Mouse (Mus musculus): ENCODE results near the gene Swap70. TPM values are rescaled to one million over a fixed set of nuclear protein-coding genes. Genes with fewer than 3 reads are reported as not detected.

Swap70 gene
- total and polyA plus RNA-seq, 3 experiments = 296 to 398 (median 370) TPM

DNA sequence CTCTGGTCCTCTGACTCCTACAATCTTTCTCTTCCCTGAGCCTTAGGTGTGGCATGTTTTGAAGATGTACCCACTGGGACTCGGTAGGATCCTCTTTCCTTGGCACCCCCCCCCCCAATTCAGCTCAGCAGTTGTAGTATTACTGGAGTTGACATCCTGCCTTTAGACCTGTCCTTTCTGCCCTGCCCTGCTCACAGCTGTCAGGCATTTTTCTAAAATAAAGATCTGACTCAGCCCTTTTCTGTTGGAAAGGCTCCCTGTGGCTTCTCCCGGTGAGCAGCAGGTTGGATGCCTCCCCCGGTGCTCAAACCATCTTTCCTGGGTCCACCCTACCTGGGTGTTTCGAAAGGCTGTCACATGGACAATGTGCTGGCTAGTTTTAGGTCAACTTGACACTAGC, 68.1 kb downstream of the Swap70 start:
- Histone ChIP-seq H3K27ac (ENCODE audit: insufficient read depth, low read depth) (no peak overlapping the region), H3K4me2 (ENCODE audit: insufficient read depth, low read depth, poor library complexity, severe bottlenecking) (no peak overlapping the region), H3K4me1 (ENCODE audit: control insufficient read depth in 1 of 2, insufficient read depth in 2 of 2) (peaks cover 37 to 54% of the 10 kb centered on the region in 2 experiments), H3K36me3 (replicated peaks in 1 of 2; ENCODE audit: control insufficient read depth in 1 of 2, insufficient read depth in 1 of 2, low read length in 1 of 2) (peaks cover 6 to 14% of the 10 kb centered on the region in 2 experiments), H3K79me2 (replicated peaks; ENCODE audit: control insufficient read depth, extremely low read depth, insufficient read depth, poor library complexity, severe bottlenecking) (no peaks in the 10 kb centered on the region), H3K4me3 (replicated peaks in 1 of 3; ENCODE audit: low read depth in 2 of 3, low read length in 2 of 3, poor library complexity in 1 of 3) (no peak overlapping the region), H3K9me3 (replicated peaks; ENCODE audit: low read length) (peaks cover 15% of the 10 kb centered on the region), H3K9ac (ENCODE audit: insufficient read depth, low read depth) (no peak overlapping the region), H3K27me3 (replicated peaks) (no peaks in the 10 kb centered on the region)
- TF ChIP-seq HCFC1 (IDR thresholded peaks at IDR 0.05; ENCODE audit: low read depth, low read length) = no peak
- no peak for TF ChIP-seq ETS1 (conservative IDR thresholded peaks at IDR 0.05; ENCODE audit: low read depth, low read length)
- in situ Hi-C loops (cut with MboI; ENCODE audit: low pct_ligation_motif_present, low pct_unique_long_range_greater_than_20kb, low sequenced_read_pairs) = loop anchor here (5.0 to 25.0 kb wide), 2 partner anchors 148 to 338 kb away; partner anchors contain the start of gene Adm
- no peak for DNase-seq (ENCODE audit: extremely low read depth)
- dilution Hi-C loops (cut with MboI; ENCODE audit: extremely low pct_ligation_motif_present, extremely low pct_unique_long_range_greater_than_20kb, low sequenced_read_pairs) = no loop called here

DNA sequence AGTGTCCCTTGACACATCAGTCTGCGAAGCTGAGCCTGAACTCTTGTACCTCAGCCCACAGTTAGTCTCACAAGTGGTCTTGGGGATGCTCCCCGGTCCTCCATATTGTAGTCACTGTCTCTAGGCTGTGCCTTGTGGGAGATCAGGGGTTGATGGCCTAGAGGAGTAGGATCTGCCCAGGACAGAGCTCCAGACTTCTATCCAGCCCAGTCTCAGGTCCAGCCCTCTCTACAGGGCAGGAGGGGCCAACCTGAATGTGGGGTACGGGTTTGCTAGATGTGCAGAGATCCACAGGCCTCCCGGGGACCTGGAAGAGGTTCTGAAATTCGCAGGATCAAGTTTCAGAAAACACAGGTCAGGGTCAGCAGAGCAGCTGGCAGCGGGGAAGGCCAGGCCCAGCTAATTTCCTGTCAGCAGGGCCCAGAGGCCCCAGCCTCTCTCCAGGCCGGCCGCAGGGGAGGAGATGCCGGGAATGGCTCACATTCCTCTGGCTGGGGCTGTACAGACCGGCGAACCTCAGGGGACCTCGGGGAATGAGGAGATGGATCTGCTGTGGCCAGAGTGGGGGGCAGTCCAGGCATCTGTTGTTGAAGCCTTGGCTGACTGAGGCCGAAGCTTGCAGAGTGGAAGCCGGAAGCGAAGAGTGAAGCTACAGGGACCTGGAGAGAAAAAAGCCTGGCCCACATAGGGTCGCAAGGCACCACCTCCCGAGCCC, 75.5 kb downstream of the Swap70 start:
- in situ Hi-C loops (cut with MboI; ENCODE audit: low pct_ligation_motif_present, low pct_unique_long_range_greater_than_20kb, low sequenced_read_pairs) (loop anchor here (25.0 kb wide), 1 partner anchor 140 kb away; no protein-coding TSS in a partner anchor), dilution Hi-C loops (cut with MboI; ENCODE audit: extremely low pct_ligation_motif_present, extremely low pct_unique_long_range_greater_than_20kb, low sequenced_read_pairs) (no loop called here)
- Histone ChIP-seq H3K36me3 (replicated peaks in 1 of 2; ENCODE audit: control insufficient read depth in 1 of 2, insufficient read depth in 1 of 2, low read length in 1 of 2) (no peaks in the 10 kb centered on the region), H3K9me3 (replicated peaks; ENCODE audit: low read length) (peaks cover 8% of the 10 kb centered on the region), H3K4me1 (ENCODE audit: control insufficient read depth in 1 of 2, insufficient read depth in 2 of 2) (peaks cover 4 to 22% of the 10 kb centered on the region in 2 experiments; a peak in 3 of 4 replicates), H3K4me3 (replicated peaks in 1 of 3; ENCODE audit: low read depth in 2 of 3, low read length in 2 of 3, poor library complexity in 1 of 3) (no peak overlapping the region), H3K4me2 (ENCODE audit: insufficient read depth, low read depth, poor library complexity, severe bottlenecking) (no peak overlapping the region), H3K9ac (ENCODE audit: insufficient read depth, low read depth) (no peak overlapping the region), H3K27me3 (replicated peaks) (no peaks in the 10 kb centered on the region), H3K79me2 (replicated peaks; ENCODE audit: control insufficient read depth, extremely low read depth, insufficient read depth, poor library complexity, severe bottlenecking) (no peaks in the 10 kb centered on the region), H3K27ac (ENCODE audit: insufficient read depth, low read depth) (no peak overlapping the region)
- no peak for DNase-seq (ENCODE audit: extremely low read depth)
- TF ChIP-seq JUN (IDR thresholded peaks at IDR 0.05; ENCODE audit: insufficient read depth, low read depth, low read length) (no peak), GABPA (IDR thresholded peaks at IDR 0.05; ENCODE audit: insufficient replicate concordance, low read depth, low read length) (no peak), UBTF (IDR thresholded peaks at IDR 0.05; ENCODE audit: low read depth, low read length) (no peak), POLR2A (IDR thresholded peaks at IDR 0.05; ENCODE audit: low read depth, low read length) (no peak)

DNA sequence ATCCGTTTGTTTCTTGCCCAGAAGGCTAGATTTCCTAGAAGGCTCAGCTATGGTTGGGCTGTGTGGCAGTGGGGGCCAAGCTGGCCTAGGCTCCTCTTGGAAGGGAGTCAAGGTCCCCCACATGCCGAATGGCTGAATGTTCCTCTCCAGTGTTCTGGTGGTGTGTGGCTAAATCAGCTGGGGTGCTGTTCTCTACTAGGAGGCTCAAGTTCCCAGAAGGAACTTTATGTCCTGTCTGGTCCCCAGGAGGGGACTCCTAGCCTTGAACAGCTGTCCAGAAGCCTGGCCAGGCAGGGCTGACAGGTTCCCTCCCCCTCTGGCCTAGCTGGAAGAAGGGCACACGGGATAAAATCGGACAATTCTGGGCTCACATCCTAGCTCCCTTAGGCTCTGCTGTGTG, 76.1 kb downstream of the Swap70 start:
- dilution Hi-C loops (cut with MboI; ENCODE audit: extremely low pct_ligation_motif_present, extremely low pct_unique_long_range_greater_than_20kb, low sequenced_read_pairs) = no loop called here
- H3K9ac ChIP-seq (ENCODE audit: insufficient read depth, low read depth) = no peak overlapping the region
- in situ Hi-C loops (cut with MboI; ENCODE audit: low pct_ligation_motif_present, low pct_unique_long_range_greater_than_20kb, low sequenced_read_pairs) = loop anchor here (25.0 kb wide), 1 partner anchor 140 kb away; no protein-coding TSS in a partner anchor
- no peaks in the 10 kb centered on the region for H3K79me2 ChIP-seq (replicated peaks; ENCODE audit: control insufficient read depth, extremely low read depth, insufficient read depth, poor library complexity, severe bottlenecking)
- no peaks in the 10 kb centered on the region for H3K36me3 ChIP-seq (replicated peaks in 1 of 2; ENCODE audit: control insufficient read depth in 1 of 2, insufficient read depth in 1 of 2, low read length in 1 of 2)
- DNase-seq (ENCODE audit: extremely low read depth) = no peak
- peaks cover 6% of the 10 kb centered on the region for H3K9me3 ChIP-seq (replicated peaks; ENCODE audit: low read length)
- no peak for TF ChIP-seq TCF12 (IDR thresholded peaks at IDR 0.05; ENCODE audit: low read depth, low read length)
- no peak for TF ChIP-seq ZNF384 (IDR thresholded peaks at IDR 0.05; ENCODE audit: low read depth, low read length)
- no peak for TF ChIP-seq USF1 (IDR thresholded peaks at IDR 0.05; ENCODE audit: low read depth, low read length)
- TF ChIP-seq RAD21 (IDR thresholded peaks at IDR 0.05; ENCODE audit: low read depth, low read length) = no peak
- no peak for TF ChIP-seq E2F4 (IDR thresholded peaks at IDR 0.05; ENCODE audit: insufficient replicate concordance, low read depth, low read length)
- no peak for TF ChIP-seq NELFE (IDR thresholded peaks at IDR 0.05; ENCODE audit: low read depth, low read length)
- no peak for TF ChIP-seq GABPA (IDR thresholded peaks at IDR 0.05; ENCODE audit: insufficient replicate concordance, low read depth, low read length)
- no peak for TF ChIP-seq ZC3H11A (IDR thresholded peaks at IDR 0.05; ENCODE audit: low read depth, low read length)
- TF ChIP-seq KAT2A (IDR thresholded peaks at IDR 0.05; ENCODE audit: insufficient replicate concordance, low read length) = no peak
- no peak for TF ChIP-seq USF2 (conservative IDR thresholded peaks at IDR 0.05; ENCODE audit: low read depth, low read length)
- no peak for TF ChIP-seq MAFK (IDR thresholded peaks at IDR 0.05; ENCODE audit: insufficient replicate concordance, low read length)
- H3K4me1 ChIP-seq (ENCODE audit: control insufficient read depth in 1 of 2, insufficient read depth in 2 of 2) = peaks cover 4 to 22% of the 10 kb centered on the region in 2 experiments; a peak in 3 of 4 replicates
- no peak overlapping the region for H3K27ac ChIP-seq (ENCODE audit: insufficient read depth, low read depth)
- no peak overlapping the region for H3K4me3 ChIP-seq (replicated peaks in 1 of 3; ENCODE audit: low read depth in 2 of 3, low read length in 2 of 3, poor library complexity in 1 of 3)
- H3K27me3 ChIP-seq (replicated peaks) = no peaks in the 10 kb centered on the region
- no peak overlapping the region for H3K4me2 ChIP-seq (ENCODE audit: insufficient read depth, low read depth, poor library complexity, severe bottlenecking)

All from CH12.LX (cell line).